Mouse (Mus musculus): ENCODE measurements around the gene Nusap1. TPM values are rescaled to one million over a fixed set of nuclear protein-coding genes. Genes with fewer than 3 reads are reported as not detected.
"Not testable (repeated sequence)": the region's sequence is repeated elsewhere in the genome, so short reads cannot be mapped to it uniquely, and the experiment has no call there.

The Nusap1 gene
- polyA plus RNA-seq, 1 experiment from 2014 or later: 27.9 TPM

DNA sequence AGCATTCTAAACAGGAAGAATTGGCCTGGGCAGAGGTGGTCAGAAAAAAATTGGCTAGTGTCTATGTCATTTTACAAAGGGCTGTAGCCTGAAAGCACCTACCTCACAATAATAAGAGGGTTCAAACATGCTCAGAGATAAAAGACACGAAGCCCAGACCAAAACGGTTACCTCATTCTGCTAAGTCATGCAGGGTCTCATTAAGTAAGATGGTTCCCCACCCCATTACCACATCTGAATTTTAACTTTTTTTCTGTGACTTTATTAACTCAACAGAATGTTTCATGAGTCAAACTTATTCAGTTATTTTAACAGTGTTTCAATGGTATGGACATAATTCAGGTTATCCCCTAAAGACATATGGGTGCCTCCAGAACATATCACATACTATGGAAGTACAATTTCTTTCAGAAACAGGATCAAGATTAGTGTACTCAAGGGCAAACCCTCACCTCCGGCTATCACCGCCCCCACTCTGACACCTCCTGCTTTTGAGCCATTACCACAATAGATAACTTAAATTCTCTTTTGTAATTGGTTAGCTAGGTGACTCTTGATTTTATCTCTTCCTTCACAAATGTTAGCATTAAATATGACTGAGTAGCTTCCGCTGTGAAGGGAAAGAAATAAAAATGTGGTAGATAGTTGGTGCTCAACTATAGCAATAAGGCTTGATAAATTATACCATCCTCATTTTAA lies 23.3 kb downstream of the Nusap1 start:
- CTCF ChIA-PET: no interaction called here
- POLR2A ChIA-PET: no interaction called here
- DNase-seq (ENCODE audit: low read depth, low spot score) (no peak), ATAC-seq (no peak)
- no peaks in the 10 kb centered on the region for H3K27me3 ChIP-seq
- TF ChIP-seq CTCF (IDR thresholded peaks at IDR 0.05): no peak
- in situ Hi-C loops (cut with MboI; ENCODE audit: low pct_unique_long_range_greater_than_20kb): no loop called here

DNA sequence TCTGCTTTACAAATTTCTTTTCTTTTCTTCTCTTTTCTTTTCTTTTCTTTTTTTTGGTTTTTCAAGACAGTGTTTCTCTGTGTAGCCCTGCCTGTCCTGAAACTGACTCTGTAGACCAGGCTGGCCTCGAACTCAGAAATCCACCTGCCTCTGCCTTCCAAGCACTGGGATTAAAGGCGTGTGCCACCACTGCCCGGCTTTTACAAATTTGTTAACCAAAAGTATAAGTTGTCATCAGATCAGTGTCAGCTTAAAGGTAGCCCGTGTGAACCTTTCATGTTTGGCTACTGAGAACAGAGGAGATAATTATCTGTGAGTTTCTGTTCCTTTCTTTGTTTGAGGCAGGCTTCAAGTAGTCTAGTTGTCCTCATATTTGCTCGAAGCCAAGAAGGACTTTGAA lies 26.2 kb downstream of the Nusap1 start:
- in situ Hi-C loops (cut with MboI; ENCODE audit: low pct_unique_long_range_greater_than_20kb): no loop called here
- no peak for TF ChIP-seq CTCF (IDR thresholded peaks at IDR 0.05)
- H3K27me3 ChIP-seq: no peaks in the 10 kb centered on the region
- ChIA-PET CTCF (no interaction called here), POLR2A (no interaction called here)
- no peak for DNase-seq (ENCODE audit: low read depth, low spot score)
- ATAC-seq: no peak

- H3K27me3 ChIP-seq: no peaks in the 10 kb centered on the region
- ChIA-PET CTCF (interaction anchor here (1.1 kb wide), 1 partner anchor 172 kb away, joined by 3 read pairs; no protein-coding TSS in a partner anchor), POLR2A (interaction anchor here (1.8 kb wide), 1 partner anchor 12 kb away, joined by 14 read pairs; the partner anchor contains the start of gene Rtf1)
- no peak for TF ChIP-seq CTCF (IDR thresholded peaks at IDR 0.05)
- peak; percentile 37 for DNase-seq (ENCODE audit: low read depth, low spot score)
- in situ Hi-C loops (cut with MboI; ENCODE audit: low pct_unique_long_range_greater_than_20kb): no loop called here
- no peak for ATAC-seq
These were observed 44.4 kb downstream of the Nusap1 start, which contains the start of gene Ndufaf1 for GRCm38 (mm10) chr2:119662220-119663182. Gene Ndufaf1 (minus strand): TSS chr2:119662827.

- DNase-seq (ENCODE audit: low read depth, low spot score); ATAC-seq: not testable (repeated sequence)
These were observed 47.6 kb downstream of the Nusap1 start for GRCm38 (mm10) chr2:119665744-119666143.

DNA sequence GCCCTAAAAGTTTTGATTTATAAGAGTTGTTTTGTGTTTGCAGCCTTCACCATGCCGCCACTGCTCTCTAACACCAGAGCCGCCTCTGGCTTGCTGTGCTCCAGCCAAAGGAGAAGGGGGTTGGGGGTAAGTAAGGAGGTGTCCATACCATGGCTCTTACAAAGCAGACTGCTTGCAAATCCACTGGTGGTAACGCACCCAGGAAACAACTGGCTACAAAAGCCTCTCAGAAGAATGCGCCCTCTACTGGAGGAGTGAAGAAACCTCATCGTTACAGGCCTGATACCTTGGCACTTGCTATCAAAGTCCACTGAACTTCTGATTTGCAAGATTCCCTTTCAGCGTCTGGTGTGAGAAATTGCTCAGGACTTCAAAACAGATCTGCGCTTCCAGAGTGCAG lies 50.9 kb downstream of the Nusap1 start:
- ChIA-PET CTCF (no interaction called here), POLR2A (no interaction called here)
- H3K27me3 ChIP-seq: no peaks in the 10 kb centered on the region
- TF ChIP-seq CTCF (IDR thresholded peaks at IDR 0.05): peak; percentile 34
- in situ Hi-C loops (cut with MboI; ENCODE audit: low pct_unique_long_range_greater_than_20kb): no loop called here
- DNase-seq (ENCODE audit: low read depth, low spot score) (no peak), ATAC-seq (no peak)

More at GRCm38 (mm10) chr2:119665744-119666143, 47.6 kb downstream of the Nusap1 start:
- CTCF ChIA-PET; in situ Hi-C loops (cut with MboI; ENCODE audit: low pct_unique_long_range_greater_than_20kb); POLR2A ChIA-PET; H3K27me3 ChIP-seq: not testable (repeated sequence)

DNA sequence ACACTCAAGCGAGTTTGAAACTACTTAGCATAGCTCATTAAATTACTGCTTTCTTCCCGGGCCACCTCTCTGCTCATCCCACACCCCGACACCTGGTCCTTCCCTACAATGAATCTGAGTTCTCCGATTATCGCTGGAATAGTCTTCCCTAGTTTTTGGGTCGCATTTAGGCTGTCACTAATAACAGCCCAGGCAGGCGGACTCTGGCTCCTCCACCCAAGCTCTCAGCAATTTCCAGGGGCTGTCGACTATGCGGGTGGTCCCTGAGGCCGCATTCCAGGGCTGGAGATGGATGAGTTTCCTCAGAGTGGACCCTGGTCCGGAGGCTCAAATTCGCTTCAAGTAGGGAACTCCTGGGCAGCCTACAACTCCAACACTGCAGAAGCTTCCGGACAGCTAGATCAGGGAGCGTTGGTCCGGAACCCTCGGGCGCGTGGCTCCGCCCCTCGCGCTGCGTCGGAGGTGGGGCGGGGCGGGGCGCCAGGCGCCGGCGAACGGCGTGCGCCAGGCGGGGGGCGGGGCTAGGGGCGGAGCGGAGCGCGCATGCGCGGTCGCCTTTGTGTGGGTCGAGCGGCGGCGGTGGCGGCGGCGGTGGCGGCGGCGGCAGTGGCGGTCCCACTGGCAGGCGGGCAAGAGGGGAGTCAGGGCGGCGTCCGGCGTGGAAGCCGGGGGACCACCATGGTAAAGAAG lies 56.6 kb downstream of the Nusap1 start, which contains the start of gene Rtf1:
Rtf1 (plus strand) TSS at position 544 of the 690 bp plus-strand sequence.
- TF ChIP-seq CTCF (IDR thresholded peaks at IDR 0.05): no peak
- in situ Hi-C loops (cut with MboI; ENCODE audit: low pct_unique_long_range_greater_than_20kb): no loop called here
- ChIA-PET POLR2A (interaction anchor here (0.6 to 2.8 kb wide), 3 partner anchors 11 to 103 kb away, joined by 3 to 14 read pairs (median 4); partner anchors contain the start of gene Ndufaf1), CTCF (interaction anchor here (0.9 kb wide), 1 partner anchor 23 kb away, joined by 3 read pairs; no protein-coding TSS in a partner anchor)
- H3K27me3 ChIP-seq: no peaks in the 10 kb centered on the region
- DNase-seq (ENCODE audit: low read depth, low spot score): peak; percentile 25
- peak; percentile 95 for ATAC-seq

GRCm38 (mm10) chr2:119675215-119675784 lies 57.2 kb downstream of the Nusap1 start:
- peak; percentile 49 for ATAC-seq
- in situ Hi-C loops (cut with MboI; ENCODE audit: low pct_unique_long_range_greater_than_20kb): no loop called here
- H3K27me3 ChIP-seq: no peaks in the 10 kb centered on the region
- no peak for TF ChIP-seq CTCF (IDR thresholded peaks at IDR 0.05)
- DNase-seq (ENCODE audit: low read depth, low spot score): no peak
- ChIA-PET CTCF (interaction anchor here (1.0 kb wide), 1 partner anchor 16 kb away, joined by 3 read pairs; no protein-coding TSS in a partner anchor), POLR2A (interaction anchor here (0.7 to 2.8 kb wide), 2 partner anchors 12 to 15 kb away, joined by 3 to 14 read pairs; partner anchors contain the start of gene Ndufaf1)

DNA sequence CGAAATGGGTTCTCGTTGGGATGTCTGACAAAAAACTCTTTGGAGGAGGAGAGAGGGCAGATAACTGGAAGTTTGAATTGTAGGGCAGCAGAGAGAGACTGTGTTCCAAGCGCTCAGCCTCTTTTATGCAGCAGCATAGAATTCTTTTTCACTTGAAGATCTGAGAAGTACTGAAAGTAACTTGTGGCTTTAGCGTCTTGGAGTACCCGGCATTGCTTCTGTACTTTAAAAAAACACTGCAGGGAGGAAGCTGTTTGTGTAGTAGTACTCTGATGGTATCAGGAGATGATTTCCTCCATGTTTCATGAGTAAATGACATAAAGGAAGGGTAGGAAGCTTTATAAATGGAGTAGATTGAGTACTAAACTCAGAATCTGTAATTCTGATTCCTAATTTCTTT lies 57.7 kb downstream of the Nusap1 start:
- POLR2A ChIA-PET: interaction anchor here (2.8 kb wide), 1 partner anchor 13 kb away, joined by 14 read pairs; the partner anchor contains the start of gene Ndufaf1
- H3K27me3 ChIP-seq: no peaks in the 10 kb centered on the region
- no peak for TF ChIP-seq CTCF (IDR thresholded peaks at IDR 0.05)
- in situ Hi-C loops (cut with MboI; ENCODE audit: low pct_unique_long_range_greater_than_20kb): no loop called here
- no peak for DNase-seq (ENCODE audit: low read depth, low spot score)
- ATAC-seq: no peak
- CTCF ChIA-PET: interaction anchor here (1.0 kb wide), 1 partner anchor 15 kb away, joined by 3 read pairs; no protein-coding TSS in a partner anchor

DNA sequence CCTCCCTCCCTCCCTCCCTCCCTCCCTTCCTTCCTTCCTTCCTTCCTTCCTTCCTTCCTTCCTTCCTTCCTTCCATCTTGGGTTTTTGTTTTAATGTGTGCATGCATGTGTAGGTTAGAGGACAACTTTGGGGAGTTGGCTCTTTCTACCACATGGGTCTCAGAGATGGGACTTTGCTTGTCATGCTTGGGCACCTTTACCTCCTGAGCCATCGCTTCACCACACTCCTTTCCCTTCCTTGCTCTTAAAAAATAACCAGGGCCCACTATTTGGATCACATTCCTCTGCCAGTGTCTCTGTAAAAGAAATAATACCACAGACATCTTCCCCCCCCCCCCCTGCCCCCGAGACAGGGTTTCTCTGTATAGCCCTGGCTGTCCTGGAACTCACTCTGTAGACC lies 65.6 kb downstream of the Nusap1 start:
- in situ Hi-C loops (cut with MboI; ENCODE audit: low pct_unique_long_range_greater_than_20kb): no loop called here
- CTCF ChIA-PET: no interaction called here
- ATAC-seq: no peak

More for the DNA sequence above, 65.6 kb downstream of the Nusap1 start:
- no peak for TF ChIP-seq CTCF (IDR thresholded peaks at IDR 0.05)
- DNase-seq (ENCODE audit: low read depth, low spot score): no peak
- POLR2A ChIA-PET: no interaction called here
- no peaks in the 10 kb centered on the region for H3K27me3 ChIP-seq

Measured in Patski (cell line).